Mouse (Mus musculus) CH12.LX (cell line): ENCODE data around the gene Rps11. TPM values are rescaled to one million over a fixed set of nuclear protein-coding genes. Genes with fewer than 3 reads are reported as not detected.

Source experiments
- DNase-seq: peaks from one replicate; pipeline ENCODE4 v3.0.0-alpha.2; 2013; ENCODE audit errors: extremely low read depth
- H3K27ac ChIP-seq: 2 replicates; pipeline ENCODE4 v1.5.1; 2012; ENCODE audit warnings: low read depth, mild to moderate bottlenecking, control low read depth, moderate library complexity; ENCODE audit not compliant: insufficient read depth
- H3K27me3 ChIP-seq: replicated peaks from 2 replicates; pipeline ENCODE3; 2012; ENCODE audit warnings: inconsistent platforms
- H3K36me3 ChIP-seq, 2 experiments: replicated peaks in 1 of 2; 2 replicates each; pipeline versions ENCODE3 to v1.6.1; 2012; ENCODE audit warnings: inconsistent platforms in 1 of 2, low read length in 1 of 2, mild to moderate bottlenecking in 1 of 2, mixed read lengths in 1 of 2, moderate library complexity in 1 of 2; ENCODE audit not compliant: control insufficient read depth in 1 of 2, insufficient read depth in 1 of 2
- H3K4me1 ChIP-seq, 2 experiments: 2 replicates each; pipeline ENCODE4 v1.6.1; 2012; ENCODE audit warnings: inconsistent platforms in 1 of 2, moderate library complexity in 1 of 2; ENCODE audit not compliant: insufficient read depth in 2 of 2, control insufficient read depth in 1 of 2
- H3K4me2 ChIP-seq: 2 replicates; pipeline ENCODE4 v1.6.1; 2012; ENCODE audit warnings: low read depth, mild to moderate bottlenecking, control low read depth; ENCODE audit not compliant: poor library complexity, insufficient read depth, severe bottlenecking
- H3K4me3 ChIP-seq, 3 experiments: fragments of 150-350 bp in 1 of 3; sonication (generic) in 1 of 3; replicated peaks in 1 of 3; 2 replicates each; pipeline versions ENCODE3 to v1.5.1; 2011 to 2012; ENCODE audit warnings: low read depth in 2 of 3, low read length in 2 of 3, mild to moderate bottlenecking in 2 of 3, moderate library complexity in 2 of 3, control low read depth in 1 of 3, improper control_type of control experiment in 1 of 3, inconsistent platforms in 1 of 3, mixed read lengths in 1 of 3; ENCODE audit not compliant: poor library complexity in 1 of 3
- H3K79me2 ChIP-seq: replicated peaks from 2 replicates; pipeline ENCODE4 v1.6.1; 2012; ENCODE audit warnings: mild to moderate bottlenecking, moderate library complexity; ENCODE audit not compliant: control insufficient read depth, poor library complexity, insufficient read depth, severe bottlenecking; ENCODE audit errors: extremely low read depth
- H3K9ac ChIP-seq: 2 replicates; pipeline ENCODE4 v1.6.1; 2012; ENCODE audit warnings: low read depth, mild to moderate bottlenecking, control low read depth, moderate library complexity; ENCODE audit not compliant: insufficient read depth
- H3K9me3 ChIP-seq: replicated peaks from 2 replicates; pipeline ENCODE3; 2012; ENCODE audit warnings: low read length, inconsistent platforms, mixed read lengths
- BHLHE40 ChIP-seq: IDR thresholded peaks from 2 replicates; pipeline ENCODE4 v1.6.1; 2011; ENCODE audit warnings: mild to moderate bottlenecking, low read depth, low read length, improper control_type of control experiment
- CHD2 ChIP-seq: IDR thresholded peaks from 2 replicates; pipeline ENCODE4 v1.6.1; 2011; ENCODE audit warnings: low read length, improper control_type of control experiment
- CTCF ChIP-seq, 2 experiments: IDR thresholded peaks in 1 of 2; conservative IDR thresholded peaks in 1 of 2; 2 replicates each; pipeline ENCODE4 v1.5.1; 2011 to 2012; ENCODE audit warnings: low read depth in 2 of 2, low read length in 2 of 2, improper control_type of control experiment in 1 of 2, inconsistent platforms in 1 of 2, mild to moderate bottlenecking in 1 of 2, moderate library complexity in 1 of 2
- E2F4 ChIP-seq: IDR thresholded peaks from 2 replicates; pipeline ENCODE4 v1.6.1; 2011; ENCODE audit warnings: low read depth, low read length, improper control_type of control experiment; ENCODE audit not compliant: insufficient replicate concordance
- ELF1 ChIP-seq: IDR thresholded peaks from 2 replicates; pipeline ENCODE4 v1.6.1; 2014; ENCODE audit warnings: low read depth, mild to moderate bottlenecking, inconsistent platforms, low read length, improper control_type of control experiment
- EP300 ChIP-seq: IDR thresholded peaks from 2 replicates; pipeline ENCODE4 v1.6.1; 2011; ENCODE audit warnings: low read length, improper control_type of control experiment
- ETS1 ChIP-seq: conservative IDR thresholded peaks from 2 replicates; pipeline ENCODE4 v1.6.1; 2012; ENCODE audit warnings: low read depth, mild to moderate bottlenecking, inconsistent platforms, low read length, improper control_type of control experiment, moderate library complexity
- GABPA ChIP-seq: IDR thresholded peaks from 2 replicates; pipeline ENCODE4 v1.6.1; 2012; ENCODE audit warnings: low read depth, low read length, improper control_type of control experiment, inconsistent platforms; ENCODE audit not compliant: insufficient replicate concordance
- HCFC1 ChIP-seq: IDR thresholded peaks from 2 replicates; pipeline ENCODE4 v1.6.1; 2012; ENCODE audit warnings: low read depth, mild to moderate bottlenecking, inconsistent platforms, low read length, improper control_type of control experiment
- IRF4 ChIP-seq: IDR thresholded peaks from 2 replicates; pipeline ENCODE4 v1.6.1; 2014; ENCODE audit warnings: low read depth, mild to moderate bottlenecking, inconsistent platforms, low read length, improper control_type of control experiment
- KAT2A ChIP-seq: IDR thresholded peaks from 2 replicates; pipeline ENCODE4 v1.6.1; 2012; ENCODE audit warnings: low read length, improper control_type of control experiment, inconsistent platforms; ENCODE audit not compliant: insufficient replicate concordance
- MAFK ChIP-seq: IDR thresholded peaks from 2 replicates; pipeline ENCODE4 v1.6.1; 2011; ENCODE audit warnings: low read length, improper control_type of control experiment; ENCODE audit not compliant: insufficient replicate concordance
- MXI1 ChIP-seq: IDR thresholded peaks from 2 replicates; pipeline ENCODE4 v1.6.1; 2011; ENCODE audit warnings: mild to moderate bottlenecking, low read depth, low read length, improper control_type of control experiment
- MYC ChIP-seq: IDR thresholded peaks from 2 replicates; pipeline ENCODE4 v1.6.1; 2011; ENCODE audit warnings: low read depth, mild to moderate bottlenecking, improper control_type of control experiment, low read length
- NELFE ChIP-seq: IDR thresholded peaks from 2 replicates; pipeline ENCODE4 v1.6.1; 2011; ENCODE audit warnings: low read depth, low read length, improper control_type of control experiment
- NRF1 ChIP-seq: IDR thresholded peaks from 2 replicates; pipeline ENCODE4 v1.6.1; 2014; ENCODE audit warnings: low read depth, mild to moderate bottlenecking, inconsistent platforms, low read length, improper control_type of control experiment, moderate library complexity
- POLR2A ChIP-seq: IDR thresholded peaks from 2 replicates; pipeline ENCODE4 v1.6.1; 2011; ENCODE audit warnings: low read depth, mild to moderate bottlenecking, improper control_type of control experiment, low read length
- POLR2AphosphoS2 ChIP-seq: IDR thresholded peaks from 2 replicates; pipeline ENCODE4 v1.6.1; 2011; ENCODE audit warnings: low read depth, low read length, improper control_type of control experiment
- RAD21 ChIP-seq: IDR thresholded peaks from 2 replicates; pipeline ENCODE4 v1.6.1; 2011; ENCODE audit warnings: low read depth, mild to moderate bottlenecking, low read length, improper control_type of control experiment, moderate library complexity
- SMC3 ChIP-seq: IDR thresholded peaks from 2 replicates; pipeline ENCODE4 v1.6.1; 2011; ENCODE audit warnings: low read depth, low read length, improper control_type of control experiment
- TBP ChIP-seq: conservative IDR thresholded peaks from 2 replicates; pipeline ENCODE4 v1.6.1; 2011; ENCODE audit warnings: low read depth, low read length, improper control_type of control experiment
- USF1 ChIP-seq: IDR thresholded peaks from 2 replicates; pipeline ENCODE4 v1.6.1; 2014; ENCODE audit warnings: low read depth, mild to moderate bottlenecking, inconsistent platforms, low read length, improper control_type of control experiment
- USF2 ChIP-seq: conservative IDR thresholded peaks from 2 replicates; pipeline ENCODE4 v1.6.1; 2011; ENCODE audit warnings: low read depth, low read length, improper control_type of control experiment
- ZC3H11A ChIP-seq: IDR thresholded peaks from 2 replicates; pipeline ENCODE4 v1.6.1; 2012; ENCODE audit warnings: low read depth, mild to moderate bottlenecking, inconsistent platforms, low read length, improper control_type of control experiment
- ZKSCAN1 ChIP-seq: IDR thresholded peaks from 2 replicates; pipeline ENCODE4 v1.6.1; 2012; ENCODE audit warnings: low read depth, inconsistent platforms, low read length, improper control_type of control experiment, borderline replicate concordance
- ZMIZ1 ChIP-seq: IDR thresholded peaks from 2 replicates; pipeline ENCODE4 v1.6.1; 2012; ENCODE audit warnings: low read depth, mild to moderate bottlenecking, inconsistent platforms, low read length, improper control_type of control experiment
- dilution Hi-C: fragments of 300-500 bp; cut with MboI; formaldehyde crosslinking; loops from 2 replicates; pipeline ENCODE4 v1.14.3; 2020; ENCODE audit warnings: low sequenced_read_pairs; ENCODE audit not compliant: extremely low pct_unique_long_range_greater_than_20kb, extremely low pct_ligation_motif_present
- in situ Hi-C: fragments of 300-500 bp; cut with MboI; formaldehyde crosslinking; loops from 3 replicates; pipeline ENCODE4 v1.14.3; 2019; ENCODE audit warnings: low sequenced_read_pairs, low pct_ligation_motif_present, low pct_unique_long_range_greater_than_20kb, mixed read lengths
- polyA plus RNA-seq: library from polyadenylated mRNA; unstranded; fragments of >175 nt; gene quantifications from 2 replicates; pipeline ENCODE4 v1.2.1, GENCODE M21; 2012; ENCODE audit warnings: low read depth; ENCODE audit not compliant: insufficient read length
- total RNA-seq, 2 experiments: library from RNA; depleted of rRNA; stranded (reverse); fragments of 300-350 nt in 1 of 2; fragments of >200 nt in 1 of 2; gene quantifications; 2 replicates each; pipeline ENCODE4 v1.2.3; 2012 to 2014

Rps11 gene
- total and polyA plus RNA-seq, 3 experiments: 898 to 1,839 (median 1,699) TPM

DNA sequence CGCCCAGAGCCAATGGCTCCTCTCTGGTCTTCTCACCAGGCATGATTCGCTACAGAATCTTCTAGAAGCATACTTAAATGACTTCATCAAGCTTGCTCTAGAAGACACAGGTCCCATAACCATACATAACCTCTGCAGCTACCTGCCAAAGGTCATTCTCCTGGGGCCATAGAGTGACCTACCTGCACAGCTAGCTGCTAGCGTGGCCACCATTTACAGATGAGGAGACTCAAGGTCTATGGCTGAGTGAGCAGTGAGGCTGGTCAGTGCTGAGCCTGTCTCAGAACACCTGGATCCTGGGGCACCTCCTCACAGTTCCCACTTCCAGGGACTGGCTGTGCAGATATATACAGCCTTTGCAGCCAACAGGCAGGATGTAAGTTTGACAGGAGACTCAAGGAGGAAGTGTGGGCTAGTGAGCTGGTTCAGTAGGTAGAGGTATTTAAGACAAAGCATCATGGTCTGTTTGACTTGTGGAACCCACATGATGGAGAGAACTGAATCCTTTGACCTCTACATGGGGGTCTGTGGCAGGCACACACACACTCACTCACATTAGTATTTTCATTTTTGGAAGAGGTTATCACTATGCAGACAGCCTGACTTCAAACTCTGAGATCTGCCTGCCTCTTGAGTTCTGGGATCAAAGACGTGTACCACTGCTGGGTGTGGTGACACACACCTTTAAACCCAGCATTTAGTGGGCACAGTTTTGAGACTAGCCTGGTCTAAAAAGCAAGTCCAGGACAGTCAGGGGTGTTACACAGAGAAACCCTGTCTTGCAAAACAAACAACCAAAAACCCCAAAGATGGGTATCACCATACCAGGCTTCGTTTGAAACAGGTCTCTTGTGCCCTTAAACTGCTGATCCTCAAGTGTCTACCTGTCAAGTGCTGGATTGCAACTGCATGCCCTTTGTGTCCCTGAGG is 4.2 kb downstream of the Rps11 start:
- H3K27me3 ChIP-seq: no peaks in the 10 kb centered on the region
- in situ Hi-C loops: no loop called here
- peaks cover 8 to 48% of the 10 kb centered on the region in 2 experiments for H3K4me1 ChIP-seq
- no peak overlapping the region for H3K4me2 ChIP-seq
- no peaks in the 10 kb centered on the region for H3K9me3 ChIP-seq
- no peak for DNase-seq
- dilution Hi-C loops: no loop called here
- H3K27ac ChIP-seq: no peak overlapping the region
- TF ChIP-seq CTCF (conservative IDR thresholded peaks at IDR 0.05 in 1 of 2, IDR thresholded peaks at IDR 0.05 in 1 of 2; ENCODE audit: low read depth in 2 of 2, low read length in 2 of 2) (no peak), CHD2 (no peak), NELFE (no peak), RAD21 (no peak), POLR2A (0 out of 2 replicates have a peak, but pooled peaks have one; percentile 15), SMC3 (no peak), USF1 (no peak), POLR2AphosphoS2 (peak; percentile 80; the same call in 1 of the 2 replicates), ETS1 (no peak), NRF1 (no peak), BHLHE40 (no peak), USF2 (no peak), HCFC1 (no peak), ZKSCAN1 (no peak), KAT2A (no peak)
- no peak overlapping the region for H3K9ac ChIP-seq
- H3K36me3 ChIP-seq: peaks cover 37 to 57% of the 10 kb centered on the region in 2 experiments
- peaks cover 15% of the 10 kb centered on the region for H3K79me2 ChIP-seq
- H3K4me3 ChIP-seq: no peak overlapping the region

- no peak for DNase-seq
- Histone ChIP-seq H3K9me3 (no peaks in the 10 kb centered on the region), H3K4me2 (no peak overlapping the region), H3K79me2 (peaks cover 7% of the 10 kb centered on the region), H3K4me3 (no peak overlapping the region), H3K9ac (no peak overlapping the region), H3K27ac (no peak overlapping the region), H3K4me1 (peaks cover 5 to 44% of the 10 kb centered on the region in 2 experiments; a peak in 3 of 4 replicates), H3K36me3 (peaks cover 37 to 54% of the 10 kb centered on the region in 2 experiments), H3K27me3 (no peaks in the 10 kb centered on the region)
- in situ Hi-C loops (no loop called here), dilution Hi-C loops (no loop called here)
- TF ChIP-seq USF2: no peak
- TF ChIP-seq KAT2A: no peak
- TF ChIP-seq ZMIZ1: no peak
- no peak for TF ChIP-seq CTCF (conservative IDR thresholded peaks at IDR 0.05 in 1 of 2, IDR thresholded peaks at IDR 0.05 in 1 of 2; ENCODE audit: low read depth in 2 of 2, low read length in 2 of 2)
- TF ChIP-seq ZC3H11A: no peak
- no peak for TF ChIP-seq ZKSCAN1
- TF ChIP-seq E2F4: no peak
- TF ChIP-seq NRF1: no peak
- TF ChIP-seq RAD21: no peak
- TF ChIP-seq GABPA: no peak
- TF ChIP-seq MYC: no peak
- no peak for TF ChIP-seq BHLHE40
- TF ChIP-seq MXI1: no peak
- no peak for TF ChIP-seq TBP
- no peak for TF ChIP-seq IRF4
- no peak for TF ChIP-seq EP300
- TF ChIP-seq MAFK: no peak
- TF ChIP-seq ETS1: no peak
- no peak for TF ChIP-seq ELF1
Observed at GRCm38 (mm10) chr7:45118336-45118735, 5.9 kb downstream of the Rps11 start.
